Mouse (Mus musculus) lung, postnatal 0 days (tissue): ENCODE results near the gene Setd2.

Experiments
- CTCF ChIP-seq: IDR thresholded peaks from 2 replicates; pipeline ENCODE4 v1.5.1; 2016; ENCODE audit warnings: antibody characterized with exemption, mild to moderate bottlenecking
- EP300 ChIP-seq: IDR thresholded peaks from 2 replicates; pipeline ENCODE4 v1.6.1; 2016; ENCODE audit warnings: antibody characterized with exemption, mild to moderate bottlenecking, control low read depth

DNA sequence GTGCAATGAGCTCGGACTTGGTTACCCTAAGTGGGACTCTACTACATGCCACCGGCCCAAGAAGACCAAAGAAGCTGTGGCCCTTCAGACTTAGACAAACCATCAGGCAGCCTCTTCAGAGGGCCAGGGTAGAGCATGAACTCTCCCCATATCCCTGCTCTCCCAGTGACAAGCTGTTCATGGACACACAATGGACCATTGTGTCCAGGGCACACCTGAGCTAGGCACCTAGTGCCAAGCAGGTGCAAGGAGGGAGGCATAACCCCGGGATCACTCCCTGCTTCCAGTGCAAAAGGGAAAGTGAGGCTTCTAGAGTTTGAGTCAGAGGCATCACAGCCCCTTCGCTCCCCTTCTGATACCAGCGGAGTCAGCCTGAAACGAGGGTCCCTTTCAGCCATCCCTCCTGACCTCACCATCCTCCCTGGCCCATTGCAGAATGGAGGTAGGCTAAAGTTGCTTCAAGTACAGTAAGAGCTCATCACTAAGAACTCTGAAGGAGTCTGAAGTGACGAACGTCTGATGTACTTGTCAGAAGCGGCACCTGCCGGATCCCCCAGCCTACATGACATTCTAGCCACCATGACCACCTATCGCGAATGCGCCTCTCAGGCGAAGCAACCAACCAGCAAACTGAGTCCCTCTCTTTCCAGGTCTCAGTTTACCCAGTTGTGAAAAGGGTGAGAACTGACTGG lies 120.7 kb downstream of the Setd2 start:
- TF ChIP-seq CTCF (no peak), EP300 (no peak)
